Mouse (Mus musculus): ENCODE data around the gene Ints4. TPM values are rescaled to one million over a fixed set of nuclear protein-coding genes. Genes with fewer than 3 reads are reported as not detected.

Ints4 gene
- total RNA-seq, 2 experiments from 2014 or later: 25.9 to 26.0 TPM

Other genes starting within 250 kb of the Ints4 start
- 10 to 100 TPM in 1 of 2 experiments, 1 to 10 TPM in 1; 9.7 to 12.0 TPM for gene Usp35, start 148.9 kb upstream of the Ints4 start, total RNA-seq (2021)
- gene Kctd21, start 148.6 kb upstream of the Ints4 start, total RNA-seq (2021): 1 to 10 TPM; 7.4 to 7.6 TPM
- gene Alg8, start 109.3 kb upstream of the Ints4 start, total RNA-seq (2021): 10 to 100 TPM in 1 of 2 experiments, 1 to 10 TPM in 1; 9.5 to 12.2 TPM
- gene Ndufc2, start 81.0 kb upstream of the Ints4 start, total RNA-seq (2021): 100 to 1,000 TPM; 254 to 277 TPM
- 1 to 10 TPM; 4.7 to 8.4 TPM for gene Thrsp, start 63.2 kb upstream of the Ints4 start, total RNA-seq (2021)
- 1 to 10 TPM; 2.3 to 2.7 TPM for gene Kctd14, start 29.6 kb upstream of the Ints4 start, total RNA-seq (2021)
- gene Aamdc, start 98.5 kb downstream of the Ints4 start, total RNA-seq (2021): 10 to 100 TPM; 24.7 to 24.8 TPM
- gene Rsf1, start 98.9 kb downstream of the Ints4 start, total RNA-seq (2021): 10 to 100 TPM; 36.6 to 38.0 TPM
- 10 to 100 TPM; 72.0 to 78.5 TPM for gene Clns1a, start 215.7 kb downstream of the Ints4 start, total RNA-seq (2021)